In the genomic region with DNA sequence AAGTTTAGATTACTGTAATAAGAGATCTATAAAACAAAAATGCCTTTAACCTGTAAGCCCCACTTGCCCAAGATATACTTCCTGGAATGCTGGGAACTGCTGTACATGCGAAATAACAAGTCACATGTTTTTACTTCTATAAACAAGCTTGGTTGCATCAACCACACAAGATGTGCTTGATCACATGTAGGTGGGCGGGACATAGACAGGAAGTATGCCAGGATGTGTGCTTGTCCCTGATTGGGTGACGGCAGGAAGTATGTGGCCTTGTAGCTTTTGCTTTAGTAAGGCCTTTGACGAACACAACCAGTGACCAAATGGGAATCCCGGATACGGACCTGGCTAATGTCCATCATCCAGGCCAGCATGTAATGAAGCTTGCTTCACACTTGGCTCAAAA, we compare ENCODE assay signal across 7 mouse cellular contexts. TPM values are rescaled to one million over a fixed set of nuclear protein-coding genes. Genes with fewer than 3 reads are reported as not detected.
DNase-seq lines count a peak whose midpoint lies in the region.

No protein-coding gene starts in this region.

- DNase-seq in spleen, postnatal 4 days (ENCODE audit: low spot score in 2 of 2): peak; percentile 33 to 57
- no peak for DNase-seq in spleen, postnatal 14 days (ENCODE audit: low spot score in 2 of 2)
- DNase-seq in adrenal gland, postnatal 10 days: peak; percentile 38
- DNase-seq in kidney, postnatal 4 days: peak; percentile 27 to 60
- DNase-seq in thymus, postnatal 14 days: peak; percentile 42
- DNase-seq in frontal cortex, postnatal 36 days (ENCODE audit: low spot score in 2 of 2): no peak
- DNase-seq in cerebellum, postnatal 25 days: no peak

RNA-seq across cellular contexts. Expression of a gene that starts 31.1 kb away (rescaled TPM):
- 10 to 100 TPM; 50.3 to 68.1 TPM for total RNA-seq in adrenal gland, postnatal 10 days (2021)

Comparison
In these comparisons a context has a peak if more than half of its experiments do, and no peak if none do; other contexts are left out.
1. DNase-seq: peak in spleen, postnatal 4 days (2 of 2), adrenal gland, postnatal 10 days (single experiment), kidney, postnatal 4 days (2 of 2) and thymus, postnatal 14 days (single experiment); none in spleen, postnatal 14 days (0 of 2), frontal cortex, postnatal 36 days (0 of 2) and cerebellum, postnatal 25 days (0 of 2).